Mouse (Mus musculus): ENCODE measurements around the gene Keap1.

DNA sequence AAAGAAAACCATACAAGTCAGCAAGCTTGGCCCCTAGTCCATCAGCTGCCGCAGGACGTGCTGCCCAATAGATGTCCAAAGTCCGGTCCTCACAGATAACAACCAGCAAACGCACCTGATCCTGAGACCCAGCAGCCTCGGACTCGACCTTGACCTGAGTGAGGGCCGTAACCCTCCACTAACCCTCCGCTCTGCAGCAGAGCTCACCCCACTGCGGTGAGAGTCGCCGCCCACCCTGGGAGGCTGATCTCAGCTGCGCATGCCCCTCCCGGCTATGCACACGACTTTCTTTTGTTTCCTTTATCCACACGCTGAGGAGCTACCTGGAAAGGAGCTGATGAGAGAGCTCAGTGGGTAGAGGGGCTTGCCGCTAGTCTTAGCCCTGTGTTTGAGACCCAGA, 11.8 kb downstream of the Keap1 start:
- TF ChIP-seq CTCF (IDR thresholded peaks at IDR 0.05; ENCODE audit: control insufficient read depth, insufficient read depth, insufficient read length) = no peak
- no peak for TF ChIP-seq CEBPB (IDR thresholded peaks at IDR 0.05; ENCODE audit: low read depth)
- TF ChIP-seq MYOG (IDR thresholded peaks at IDR 0.05; ENCODE audit: control insufficient read depth, extremely low read depth, insufficient read length) = no peak
- TF ChIP-seq MAX (IDR thresholded peaks at IDR 0.05) = no peak
- no peak for TF ChIP-seq MYOD1 (IDR thresholded peaks at IDR 0.05; ENCODE audit: control insufficient read depth, insufficient read length, low read depth)
- TF ChIP-seq USF1 (IDR thresholded peaks at IDR 0.05; ENCODE audit: low read depth) = no peak

Data from C2C12 (cell line).